In genomic region chr7:67955276-67955675, GRCm38 (mm10) we compare ENCODE assay signal across 9 mouse cellular contexts. TPM values are rescaled to one million over a fixed set of nuclear protein-coding genes. Genes with fewer than 3 reads are reported as not detected.
A peak's percentile ranks its signal among the peaks of the same experiment; 100 is the strongest.
DNase-seq lines count a peak whose midpoint lies in the region; ATAC-seq and TF ChIP-seq lines count a peak whose summit lies in the region.
"Had no signal": no experiment of that assay in that cellular context is flagged by ENCODE, and none has a peak within 500 bp of the region (broad histone marks: within the 10 kb centered on the region; RNA-seq: fewer than 3 reads in every experiment).

No protein-coding gene starts in this region.

- H3K27me3 ChIP-seq in kidney, embryonic 15.5 days: no peaks in the 10 kb centered on the region
- H3K27me3 ChIP-seq in embryonic facial prominence, embryonic 14.5 days (replicated peaks; ENCODE audit: control insufficient read depth, insufficient read depth, low read length): no peaks in the 10 kb centered on the region
- H3K27me3 ChIP-seq in intestine, embryonic 15.5 days (replicated peaks): no peaks in the 10 kb centered on the region
- no peaks in the 10 kb centered on the region for H3K27me3 ChIP-seq in midbrain, postnatal 0 days (ENCODE audit: insufficient read depth, low read length)

- H3K36me3 ChIP-seq in kidney, embryonic 15.5 days: no peaks in the 10 kb centered on the region
- no peaks in the 10 kb centered on the region for H3K36me3 ChIP-seq in embryonic facial prominence, embryonic 14.5 days (ENCODE audit: control insufficient read depth, insufficient read depth, low read length)
- no peaks in the 10 kb centered on the region for H3K36me3 ChIP-seq in intestine, embryonic 15.5 days
- no peaks in the 10 kb centered on the region for H3K36me3 ChIP-seq in midbrain, postnatal 0 days (ENCODE audit: insufficient read depth, low read length)

- WGBS in kidney, embryonic 15.5 days: 11% methylated on average over 5 of the region's 5 CpGs
- 23% methylated on average over 5 of the region's 5 CpGs for WGBS in embryonic facial prominence, embryonic 14.5 days
- 26% methylated on average over 5 of the region's 5 CpGs for WGBS in intestine, embryonic 15.5 days
- 23% methylated on average over 5 of the region's 5 CpGs for WGBS in midbrain, postnatal 0 days

- ATAC-seq in kidney, embryonic 15.5 days (replicated peaks; ENCODE audit: low FRiP score): no peak
- no peak for ATAC-seq in embryonic facial prominence, embryonic 14.5 days (ENCODE audit: low read depth)
- ATAC-seq in intestine, embryonic 15.5 days: no peak
- ATAC-seq in midbrain, postnatal 0 days (ENCODE audit: low FRiP score): no peak

- DNase-seq in kidney, adult 11 months: no peak
- no peak for DNase-seq in embryonic facial prominence, embryonic 14.5 days (ENCODE audit: low spot score)
- no peak for DNase-seq in midbrain, postnatal 0 days (ENCODE audit: low spot score)
- DNase-seq in cerebellum, adult 9-11 months: no peak
- DNase-seq in kidney, adult 18-20 months: no peak
- no peak for DNase-seq in left cerebral cortex, adult 11 months (ENCODE audit: low spot score)

- H3K9me3 ChIP-seq in kidney, embryonic 15.5 days (replicated peaks): no peaks in the 10 kb centered on the region
- H3K9me3 ChIP-seq in embryonic facial prominence, embryonic 14.5 days (ENCODE audit: control insufficient read depth, low read length): no peaks in the 10 kb centered on the region
- H3K9me3 ChIP-seq in intestine, embryonic 15.5 days: no peaks in the 10 kb centered on the region
- no peaks in the 10 kb centered on the region for H3K9me3 ChIP-seq in midbrain, postnatal 0 days (ENCODE audit: low read length)

- H3K4me2 ChIP-seq in kidney, embryonic 15.5 days: peak overlapping the region; percentile 96
- H3K4me2 ChIP-seq in embryonic facial prominence, embryonic 14.5 days (ENCODE audit: low read depth, low read length): peak overlapping the region; percentile 85
- H3K4me2 ChIP-seq in intestine, embryonic 15.5 days (replicated peaks): peak overlapping the region; percentile 91
- peak overlapping the region; percentile 99 for H3K4me2 ChIP-seq in midbrain, postnatal 0 days (ENCODE audit: low read depth, low read length, poor library complexity, severe bottlenecking)

- peak overlapping the region; percentile 94 for H3K4me3 ChIP-seq in kidney, embryonic 15.5 days (replicated peaks)
- peak overlapping the region; percentile 76 for H3K4me3 ChIP-seq in embryonic facial prominence, embryonic 14.5 days (ENCODE audit: low read depth, low read length)
- H3K4me3 ChIP-seq in intestine, embryonic 15.5 days (replicated peaks): peak overlapping the region; percentile 84
- H3K4me3 ChIP-seq in midbrain, postnatal 0 days (ENCODE audit: low read depth, low read length): peak overlapping the region; percentile 92

- H3K9ac ChIP-seq in kidney, embryonic 15.5 days: peak overlapping the region; percentile 84
- H3K9ac ChIP-seq in embryonic facial prominence, embryonic 14.5 days (ENCODE audit: low read depth, low read length): peak overlapping the region; percentile 98
- H3K9ac ChIP-seq in intestine, embryonic 15.5 days: peak overlapping the region; percentile 2
- H3K9ac ChIP-seq in midbrain, postnatal 0 days (replicated peaks; ENCODE audit: low read length, poor library complexity, severe bottlenecking): no peak overlapping the region

- peak overlapping the region; percentile 98 for H3K27ac ChIP-seq in kidney, embryonic 15.5 days
- peak overlapping the region; percentile 6; the same call in 1 of the 2 replicates for H3K27ac ChIP-seq in embryonic facial prominence, embryonic 14.5 days (replicated peaks; ENCODE audit: low read depth, low read length)
- H3K27ac ChIP-seq in intestine, embryonic 15.5 days: no peak overlapping the region
- H3K27ac ChIP-seq in midbrain, postnatal 0 days (ENCODE audit: low read depth, low read length): no peak overlapping the region
- H3K27ac ChIP-seq: macrophage had no signal

- peaks cover 57% of the 10 kb centered on the region for H3K4me1 ChIP-seq in kidney, embryonic 15.5 days
- peaks cover 37% of the 10 kb centered on the region for H3K4me1 ChIP-seq in embryonic facial prominence, embryonic 14.5 days (ENCODE audit: control insufficient read depth, insufficient read depth, low read length)
- H3K4me1 ChIP-seq in intestine, embryonic 15.5 days (replicated peaks): peaks cover 36% of the 10 kb centered on the region
- H3K4me1 ChIP-seq in midbrain, postnatal 0 days (ENCODE audit: insufficient read depth, low read length): peaks cover 8% of the 10 kb centered on the region; the same call in 1 of the 2 replicates

- TF ChIP-seq CTCF in midbrain, postnatal 0 days (IDR thresholded peaks at IDR 0.05): no peak

RNA-seq across cellular contexts. Expression of gene Igf1r, which starts 2.6 kb away (rescaled TPM):
- polyA plus RNA-seq in kidney, embryonic 15.5 days (2015; fragmentation: Nextera tagmentation; extraction: Ambion mirVana): 25.9 and 26.9 TPM in 2 replicates
- polyA plus RNA-seq in embryonic facial prominence, embryonic 14.5 days (2014; fragmentation: Nextera tagmentation; extraction: Ambion mirVana): 16.8 and 20.2 TPM in 2 replicates
- 13.7 and 15.2 TPM in 2 replicates for polyA plus RNA-seq in intestine, embryonic 15.5 days (2015; fragmentation: Nextera tagmentation; extraction: Ambion mirVana)
- 39.2 and 40.3 TPM in 2 replicates for total RNA-seq in midbrain, postnatal 0 days (2014; rRNA removed)
- polyA plus RNA-seq in midbrain, postnatal 0 days (2015; fragmentation: Nextera tagmentation; extraction: Ambion mirVana): 10.3 and 12.1 TPM in 2 replicates

Comparison
In these comparisons a context has a peak if more than half of its experiments do, and no peak if none do; other contexts are left out.
1. H3K27ac ChIP-seq: peak in kidney, embryonic 15.5 days (single experiment) and embryonic facial prominence, embryonic 14.5 days (single experiment); none in intestine, embryonic 15.5 days (single experiment) and midbrain, postnatal 0 days (single experiment).
2. Peak in every context shown above with its lines, with median percentiles within 50 percentile points of each other: H3K4me2 ChIP-seq and H3K4me3 ChIP-seq.